Mouse (Mus musculus) stomach, embryonic 16.5 days (tissue): ENCODE measurements at regions not wholly inside any gene's neighbourhood (a gene's known extent, or its start where the extent isn't known, plus 50 kb on each side); places are given as distances from the start of the nearest gene placed in this dataset.

Experiments
- ATAC-seq: fragments of 200-750 bp; cut with Nextera tagmentation; 2 replicates; pipeline ENCODE4 v1.8.0; 2017; ENCODE audit warnings: moderate number of reproducible peaks, moderate TSS enrichment; ENCODE audit not compliant: insufficient read depth, low FRiP score
- H3K27ac ChIP-seq: fragments of 300-500 bp; sonication (generic); 2 replicates; pipeline ENCODE4 v1.5.1; 2014; ENCODE audit warnings: low read length
- H3K27me3 ChIP-seq: fragments of 300-500 bp; sonication (generic); 2 replicates; pipeline ENCODE4 v1.6.1; 2014; ENCODE audit warnings: low read length, control low read depth, mixed read lengths; ENCODE audit not compliant: control insufficient read depth, insufficient read depth
- H3K36me3 ChIP-seq: fragments of 300-500 bp; sonication (generic); 2 replicates; pipeline ENCODE4 v1.6.1; 2014; ENCODE audit warnings: low read length; ENCODE audit not compliant: control insufficient read depth, insufficient read depth
- H3K4me1 ChIP-seq: fragments of 300-500 bp; sonication (generic); 2 replicates; pipeline ENCODE4 v1.6.1; 2014; ENCODE audit warnings: low read length, control low read depth, mixed read lengths; ENCODE audit not compliant: control insufficient read depth, insufficient read depth
- H3K4me2 ChIP-seq: fragments of 300-500 bp; sonication (generic); 2 replicates; pipeline ENCODE4 v1.6.1; 2014; ENCODE audit warnings: low read depth, low read length, mixed read lengths
- H3K4me3 ChIP-seq: fragments of 300-500 bp; sonication (generic); replicated peaks from 2 replicates; pipeline ENCODE4 v1.5.1; 2014; ENCODE audit warnings: mild to moderate bottlenecking, low read length
- H3K9ac ChIP-seq: fragments of 300-500 bp; sonication (generic); 2 replicates; pipeline ENCODE4 v1.6.1; 2014; ENCODE audit warnings: low read length
- H3K9me3 ChIP-seq: fragments of 300-500 bp; sonication (generic); replicated peaks from 2 replicates; pipeline ENCODE4 v1.6.1; 2016; ENCODE audit warnings: low read length, control low read depth; ENCODE audit not compliant: control insufficient read depth
- WGBS: fragments of 180-500 bp; shearing (Covaris S2); extraction: QIAGEN DNeasy Blood & Tissue Kit; methylation state at CpG from one replicate; pipeline ENCODE4 v1.1.7; 2014; 5-methylcytosine and 5-hydroxymethylcytosine counted together

GRCm38 (mm10) chr1:61084732-61085131 lies 107.0 kb downstream of the Icos start:
- Histone ChIP-seq H3K36me3 (no peaks in the 10 kb centered on the region), H3K27ac (no peak overlapping the region), H3K4me3 (no peak overlapping the region), H3K9ac (no peak overlapping the region), H3K27me3 (no peaks in the 10 kb centered on the region; the same call in 1 of the 2 replicates), H3K4me2 (no peak overlapping the region), H3K9me3 (no peaks in the 10 kb centered on the region), H3K4me1 (no peaks in the 10 kb centered on the region)
- ATAC-seq, result no peak

DNA sequence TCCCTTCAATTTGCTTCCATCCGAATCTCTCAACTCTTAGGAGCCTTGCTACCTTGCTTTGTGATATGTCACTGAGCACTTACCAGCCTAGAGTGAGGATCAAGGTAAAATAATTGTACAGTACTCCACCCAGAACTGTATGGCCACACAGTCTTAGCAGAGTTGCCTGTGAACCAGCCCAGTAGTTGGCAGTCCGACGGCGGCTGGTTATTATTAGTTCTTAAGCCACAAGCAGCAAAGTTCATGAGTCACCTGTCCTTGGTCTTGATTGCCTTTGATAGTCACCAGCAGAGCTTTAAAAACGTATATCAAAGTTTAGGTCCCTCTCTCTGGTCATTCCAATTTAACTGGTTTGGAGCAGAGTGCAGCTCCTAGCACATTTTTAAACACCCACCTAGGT lies 109.1 kb downstream of the Icos start:
- 82% methylated on average over 5 of the region's 5 CpGs for WGBS
- no peak overlapping the region for H3K4me3 ChIP-seq
- no peaks in the 10 kb centered on the region; the same call in 1 of the 2 replicates for H3K27me3 ChIP-seq
- no peaks in the 10 kb centered on the region for H3K9me3 ChIP-seq
- H3K9ac ChIP-seq, result no peak overlapping the region
- H3K4me2 ChIP-seq, result no peak overlapping the region
- H3K36me3 ChIP-seq, result no peaks in the 10 kb centered on the region
- H3K4me1 ChIP-seq, result no peaks in the 10 kb centered on the region
- no peak for ATAC-seq
- no peak overlapping the region for H3K27ac ChIP-seq

DNA sequence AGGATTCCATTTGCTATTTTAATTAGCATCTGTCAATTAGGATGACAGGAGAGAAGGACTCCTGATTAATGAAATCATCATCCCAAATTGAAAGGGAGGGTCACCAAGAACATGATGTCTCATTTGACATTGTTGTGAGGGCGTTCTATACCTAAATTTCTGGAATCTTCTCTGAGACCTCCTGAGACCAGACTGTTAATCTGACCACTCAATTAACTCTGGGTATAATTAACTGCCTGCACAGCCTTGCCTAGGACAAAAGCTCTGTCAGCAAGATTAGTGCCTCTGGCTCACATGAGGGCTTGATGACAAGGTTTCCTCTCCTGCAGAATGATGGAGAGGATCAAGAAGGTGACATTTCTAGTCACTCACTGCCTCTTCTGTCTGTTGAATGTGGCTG lies 113.1 kb downstream of the Icos start:
- Histone ChIP-seq H3K36me3 (no peaks in the 10 kb centered on the region), H3K9me3 (no peaks in the 10 kb centered on the region), H3K4me2 (no peak overlapping the region), H3K4me1 (no peaks in the 10 kb centered on the region), H3K27me3 (no peaks in the 10 kb centered on the region; the same call in 1 of the 2 replicates), H3K27ac (no peak overlapping the region), H3K9ac (no peak overlapping the region), H3K4me3 (no peak overlapping the region)
- WGBS, result 86% methylated on average over 1 of the region's 1 CpGs
- no peak for ATAC-seq

GRCm38 (mm10) chr1:61095481-61096165 lies 117.9 kb downstream of the Icos start:
- Histone ChIP-seq H3K27ac (no peak overlapping the region), H3K27me3 (no peaks in the 10 kb centered on the region), H3K9ac (no peak overlapping the region), H3K4me2 (no peak overlapping the region), H3K36me3 (no peaks in the 10 kb centered on the region), H3K4me1 (no peaks in the 10 kb centered on the region), H3K4me3 (no peak overlapping the region), H3K9me3 (no peaks in the 10 kb centered on the region)
- ATAC-seq, result no peak

DNA sequence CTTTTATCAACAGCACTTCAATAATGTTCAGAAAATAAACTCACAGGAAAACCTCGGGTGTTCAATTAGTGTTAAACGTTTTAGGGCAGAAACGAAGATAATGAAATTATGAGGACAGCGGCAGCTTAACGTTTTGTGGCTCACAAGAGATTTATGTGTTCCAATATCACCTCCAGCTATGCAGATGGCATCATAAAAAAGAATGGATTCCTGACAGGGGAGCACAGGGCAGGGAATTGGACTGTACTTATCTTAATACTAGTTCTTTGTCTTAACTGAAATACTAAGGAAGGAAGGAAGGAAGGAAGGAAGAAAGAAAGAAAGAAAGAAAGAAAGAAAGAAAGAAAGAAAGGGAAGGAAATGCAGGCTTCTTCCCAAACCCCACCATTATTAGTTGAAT lies 121.6 kb downstream of the Icos start:
- H3K9ac ChIP-seq, result no peak overlapping the region
- no peak overlapping the region for H3K4me3 ChIP-seq
- no peaks in the 10 kb centered on the region for H3K27me3 ChIP-seq
- H3K27ac ChIP-seq, result no peak overlapping the region
- H3K4me2 ChIP-seq, result no peak overlapping the region
- WGBS, result 50% methylated on average over 5 of the region's 5 CpGs
- no peaks in the 10 kb centered on the region for H3K9me3 ChIP-seq
- no peaks in the 10 kb centered on the region for H3K4me1 ChIP-seq
- H3K36me3 ChIP-seq, result no peaks in the 10 kb centered on the region
- ATAC-seq, result no peak

DNA sequence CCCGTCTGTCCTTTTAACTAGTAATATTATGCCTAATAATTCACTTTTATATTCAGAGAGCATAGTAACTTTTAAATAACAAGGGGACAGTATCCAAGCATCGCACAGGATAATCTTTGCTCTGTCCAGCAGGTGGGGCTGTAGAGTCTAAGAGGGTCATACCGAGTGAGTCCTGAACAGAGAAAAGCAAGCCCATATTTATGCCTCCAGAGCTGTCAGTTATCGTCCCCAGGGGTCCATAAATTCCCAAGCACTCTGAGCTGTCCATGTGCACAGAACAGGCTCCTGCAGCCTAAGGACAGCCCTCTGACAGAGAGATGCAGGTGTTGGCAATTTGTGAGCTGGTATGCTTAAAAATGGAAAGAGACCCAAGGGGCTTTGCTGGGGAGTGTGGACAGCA lies 124.0 kb downstream of the Icos start:
- Histone ChIP-seq H3K27me3 (no peaks in the 10 kb centered on the region), H3K4me1 (no peaks in the 10 kb centered on the region), H3K9me3 (no peaks in the 10 kb centered on the region), H3K27ac (no peak overlapping the region), H3K36me3 (no peaks in the 10 kb centered on the region), H3K9ac (no peak overlapping the region), H3K4me2 (no peak overlapping the region), H3K4me3 (no peak overlapping the region)
- no peak for ATAC-seq
- 55% methylated on average over 4 of the region's 4 CpGs for WGBS

DNA sequence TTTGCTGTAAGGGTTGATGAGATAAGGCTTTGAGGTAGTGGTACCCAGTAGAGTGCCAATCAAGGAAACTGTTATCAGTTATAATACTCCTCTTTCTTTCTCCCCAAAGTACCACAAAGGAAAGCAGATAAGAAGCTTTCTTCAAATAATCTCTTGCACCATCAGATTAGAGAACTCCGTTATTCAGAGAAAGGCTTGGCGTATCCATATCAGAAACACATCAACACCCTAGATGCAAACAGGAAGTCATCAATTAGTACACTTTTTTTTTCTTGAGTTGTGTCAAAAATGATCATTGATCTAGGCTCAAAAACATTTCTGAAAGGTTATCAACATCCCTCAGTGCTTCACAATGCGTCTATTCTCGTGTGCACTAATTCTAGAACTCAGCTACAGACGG lies 124.6 kb downstream of the Icos start:
- Histone ChIP-seq H3K27ac (no peak overlapping the region), H3K4me3 (no peak overlapping the region), H3K27me3 (no peaks in the 10 kb centered on the region), H3K36me3 (no peaks in the 10 kb centered on the region), H3K9me3 (no peaks in the 10 kb centered on the region), H3K9ac (no peak overlapping the region), H3K4me2 (no peak overlapping the region), H3K4me1 (no peaks in the 10 kb centered on the region)
- 71% methylated on average over 5 of the region's 5 CpGs for WGBS
- no peak for ATAC-seq

DNA sequence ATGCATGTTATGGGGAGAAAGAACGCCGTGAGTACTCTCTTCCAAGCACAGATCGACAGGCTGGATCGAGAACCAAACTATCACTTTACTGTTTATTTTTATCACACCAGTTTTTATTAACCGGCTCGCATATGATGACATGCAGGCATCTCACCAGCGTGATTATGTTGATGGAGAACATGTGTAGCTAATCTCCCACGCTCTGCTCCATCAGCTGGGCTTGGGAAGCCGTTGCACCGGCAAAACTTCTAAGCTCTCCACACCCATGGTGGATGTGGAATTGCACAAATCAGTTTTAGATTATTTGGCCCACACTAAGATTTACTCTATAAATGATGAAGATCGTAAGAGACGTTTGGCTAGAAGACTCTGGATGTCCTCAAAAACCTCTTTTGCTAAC lies 125.9 kb downstream of the Icos start:
- Histone ChIP-seq H3K4me1 (no peaks in the 10 kb centered on the region), H3K4me2 (peak overlapping the region; percentile 23; the same call in 1 of the 2 replicates), H3K9me3 (no peaks in the 10 kb centered on the region), H3K36me3 (no peaks in the 10 kb centered on the region), H3K4me3 (no peak overlapping the region), H3K27me3 (no peaks in the 10 kb centered on the region), H3K27ac (no peak overlapping the region), H3K9ac (no peak overlapping the region)
- WGBS, result 56% methylated on average over 12 of the region's 12 CpGs
- ATAC-seq, result 0 out of 2 replicates have a peak, but pooled peaks have one; percentile 25

GRCm38 (mm10) chr1:61111731-61112309 lies 134.1 kb downstream of the Icos start:
- no peaks in the 10 kb centered on the region for H3K9me3 ChIP-seq
- no peaks in the 10 kb centered on the region for H3K36me3 ChIP-seq
- H3K27me3 ChIP-seq, result no peaks in the 10 kb centered on the region
- no peak overlapping the region for H3K9ac ChIP-seq
- 68% methylated on average over 13 of the region's 13 CpGs for WGBS
- no peaks in the 10 kb centered on the region for H3K4me1 ChIP-seq
- no peak overlapping the region for H3K4me2 ChIP-seq
- H3K27ac ChIP-seq, result no peak overlapping the region
- no peak for ATAC-seq
- H3K4me3 ChIP-seq, result no peak overlapping the region
